Mouse (Mus musculus): ENCODE results near the gene Ccdc34. TPM values are rescaled to one million over a fixed set of nuclear protein-coding genes. Genes with fewer than 3 reads are reported as not detected.

The Ccdc34 gene
- total RNA-seq, 1 experiment from 2014 or later, result 9.9 TPM

- no peak for ATAC-seq (replicated peaks; ENCODE audit: insufficient number of reproducible peaks, low FRiP score, low TSS enrichment, poor library complexity, severe bottlenecking)
These were observed 175.2 kb downstream of the Ccdc34 start for GRCm38 (mm10) chr2:110192702-110193312.

GRCm38 (mm10) chr2:110196551-110196950 lies 178.9 kb downstream of the Ccdc34 start:
- no peak for ATAC-seq (replicated peaks; ENCODE audit: insufficient number of reproducible peaks, low FRiP score, low TSS enrichment, poor library complexity, severe bottlenecking)

GRCm38 (mm10) chr2:110199648-110200047 lies 182.0 kb downstream of the Ccdc34 start:
- no peak for ATAC-seq (replicated peaks; ENCODE audit: insufficient number of reproducible peaks, low FRiP score, low TSS enrichment, poor library complexity, severe bottlenecking)

GRCm38 (mm10) chr2:110201770-110202169 lies 184.2 kb downstream of the Ccdc34 start:
- ATAC-seq (replicated peaks; ENCODE audit: insufficient number of reproducible peaks, low FRiP score, low TSS enrichment, poor library complexity, severe bottlenecking), result no peak

- ATAC-seq (replicated peaks; ENCODE audit: insufficient number of reproducible peaks, low FRiP score, low TSS enrichment, poor library complexity, severe bottlenecking), result no peak
These were observed 185.3 kb downstream of the Ccdc34 start for GRCm38 (mm10) chr2:110202716-110203497.

- ATAC-seq (replicated peaks; ENCODE audit: insufficient number of reproducible peaks, low FRiP score, low TSS enrichment, poor library complexity, severe bottlenecking), result no peak
These were observed 186.6 kb downstream of the Ccdc34 start for GRCm38 (mm10) chr2:110204169-110204568.

- ATAC-seq (replicated peaks; ENCODE audit: insufficient number of reproducible peaks, low FRiP score, low TSS enrichment, poor library complexity, severe bottlenecking), result no peak
These were observed 187.2 kb downstream of the Ccdc34 start for GRCm38 (mm10) chr2:110204705-110205318.

GRCm38 (mm10) chr2:110210508-110211496 lies 193.2 kb downstream of the Ccdc34 start:
- no peak for ATAC-seq (replicated peaks; ENCODE audit: insufficient number of reproducible peaks, low FRiP score, low TSS enrichment, poor library complexity, severe bottlenecking)

GRCm38 (mm10) chr2:110214278-110214677 lies 196.7 kb downstream of the Ccdc34 start:
- ATAC-seq (replicated peaks; ENCODE audit: insufficient number of reproducible peaks, low FRiP score, low TSS enrichment, poor library complexity, severe bottlenecking), result no peak

GRCm38 (mm10) chr2:110214991-110215684 lies 197.5 kb downstream of the Ccdc34 start:
- ATAC-seq (replicated peaks; ENCODE audit: insufficient number of reproducible peaks, low FRiP score, low TSS enrichment, poor library complexity, severe bottlenecking), result no peak

GRCm38 (mm10) chr2:110215685-110216058 lies 198.1 kb downstream of the Ccdc34 start:
- no peak for ATAC-seq (replicated peaks; ENCODE audit: insufficient number of reproducible peaks, low FRiP score, low TSS enrichment, poor library complexity, severe bottlenecking)

GRCm38 (mm10) chr2:110220492-110220891 lies 202.9 kb downstream of the Ccdc34 start:
- ATAC-seq (replicated peaks; ENCODE audit: insufficient number of reproducible peaks, low FRiP score, low TSS enrichment, poor library complexity, severe bottlenecking), result no peak

- no peak for ATAC-seq (replicated peaks; ENCODE audit: insufficient number of reproducible peaks, low FRiP score, low TSS enrichment, poor library complexity, severe bottlenecking)
These were observed 205.2 kb downstream of the Ccdc34 start for GRCm38 (mm10) chr2:110222793-110223192.

Other genes starting within 250 kb of the Ccdc34 start
- 112 to 132 TPM (median 132 TPM) in 3 replicates for gene Lin7c, start 127.0 kb upstream of the Ccdc34 start, total RNA-seq (2017)
- 0.86 to 1.6 TPM (median 1.3 TPM) in 3 replicates for gene Lgr4, start 100.2 kb upstream of the Ccdc34 start, total RNA-seq (2017)

Measured in monocyte, adult 5-6 weeks (primary cell).